Mouse (Mus musculus) cortical plate, adult 2 months (tissue): ENCODE measurements around the gene Impdh2.

Experiments used
- CTCF ChIP-seq: fragments of 200-500 bp; IDR thresholded peaks from 2 replicates; pipeline ENCODE4 v1.5.1; 2011; ENCODE audit warnings: mild to moderate bottlenecking, control low read depth, low read length; ENCODE audit not compliant: insufficient read depth; ENCODE audit errors: extremely low read depth
- POLR2A ChIP-seq: fragments of 200-500 bp; IDR thresholded peaks from 2 replicates; pipeline ENCODE4 v1.6.1; 2011; ENCODE audit warnings: mild to moderate bottlenecking, low read length, control low read depth; ENCODE audit not compliant: insufficient read depth; ENCODE audit errors: extremely low read depth

- TF ChIP-seq CTCF (no peak), POLR2A (no peak)
Measured at GRCm38 (mm10) chr9:108521604-108522003, 38.5 kb upstream of the Impdh2 start.
